Mouse (Mus musculus): Measurements from ENCODE around the gene Riok2. TPM values are rescaled to one million over a fixed set of nuclear protein-coding genes. Genes with fewer than 3 reads are reported as not detected.

The Riok2 gene
- polyA plus RNA-seq, 1 experiment: 24.7 TPM

DNA sequence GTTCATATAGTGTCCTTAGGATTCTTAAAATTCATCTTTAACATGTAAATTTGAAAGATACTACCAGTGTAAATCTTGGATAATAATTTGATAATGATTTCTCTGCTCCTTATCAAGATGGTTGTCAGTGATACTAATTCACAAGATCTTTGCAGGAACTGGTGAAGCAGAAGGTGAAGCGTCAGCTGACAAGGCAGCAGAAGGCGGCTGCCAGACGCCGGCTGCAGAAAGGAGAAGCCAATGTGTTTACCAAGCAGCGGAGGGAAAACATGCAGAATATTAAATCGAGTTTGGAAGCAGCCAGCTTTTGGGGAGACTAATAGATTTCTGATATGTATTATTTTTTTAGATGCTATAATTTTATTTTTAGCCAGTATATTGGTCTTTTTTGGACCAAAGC lies 19.2 kb downstream of the Riok2 start:
- peak; percentile 81 for DNase-seq (ENCODE audit: low read depth)
- TF ChIP-seq CTCF (IDR thresholded peaks at IDR 0.05; ENCODE audit: borderline replicate concordance, extremely low read depth, insufficient read depth, insufficient read length) (no peak), POLR2A (IDR thresholded peaks at IDR 0.05; ENCODE audit: borderline replicate concordance, extremely low read depth, insufficient read depth, insufficient read length, poor library complexity, severe bottlenecking) (no peak)

DNA sequence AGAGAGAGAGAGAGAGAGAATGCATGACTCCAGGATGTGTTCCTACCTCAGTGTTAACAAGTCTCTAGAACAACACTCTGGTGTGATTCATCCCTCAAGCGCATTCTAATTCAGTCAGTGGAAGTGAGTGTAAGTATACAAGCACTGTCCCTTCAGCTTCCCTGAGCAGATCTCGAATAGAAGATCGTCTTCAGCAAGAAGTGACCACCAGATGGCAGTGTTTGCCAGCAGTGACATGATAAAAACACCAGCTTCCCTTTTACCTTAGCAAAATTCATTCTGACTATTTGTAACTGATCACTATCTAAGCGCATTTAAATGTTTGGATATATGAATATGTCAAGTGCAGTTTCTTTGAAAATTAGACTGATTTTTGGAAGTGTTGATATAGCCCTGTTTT lies 20.2 kb downstream of the Riok2 start:
- no peak for TF ChIP-seq POLR2A (IDR thresholded peaks at IDR 0.05; ENCODE audit: borderline replicate concordance, extremely low read depth, insufficient read depth, insufficient read length, poor library complexity, severe bottlenecking)
- TF ChIP-seq CTCF (IDR thresholded peaks at IDR 0.05; ENCODE audit: borderline replicate concordance, extremely low read depth, insufficient read depth, insufficient read length): peak; percentile 77; the same call in 1 of the 2 replicates
- peak; percentile 93 for DNase-seq (ENCODE audit: low read depth)

- peak; percentile 83 for DNase-seq (ENCODE audit: low read depth)
- no peak for TF ChIP-seq CTCF (IDR thresholded peaks at IDR 0.05; ENCODE audit: borderline replicate concordance, extremely low read depth, insufficient read depth, insufficient read length)
- no peak for TF ChIP-seq POLR2A (IDR thresholded peaks at IDR 0.05; ENCODE audit: borderline replicate concordance, extremely low read depth, insufficient read depth, insufficient read length, poor library complexity, severe bottlenecking)
These were observed 22.8 kb downstream of the Riok2 start for GRCm38 (mm10) chr17:17396869-17397268.

DNA sequence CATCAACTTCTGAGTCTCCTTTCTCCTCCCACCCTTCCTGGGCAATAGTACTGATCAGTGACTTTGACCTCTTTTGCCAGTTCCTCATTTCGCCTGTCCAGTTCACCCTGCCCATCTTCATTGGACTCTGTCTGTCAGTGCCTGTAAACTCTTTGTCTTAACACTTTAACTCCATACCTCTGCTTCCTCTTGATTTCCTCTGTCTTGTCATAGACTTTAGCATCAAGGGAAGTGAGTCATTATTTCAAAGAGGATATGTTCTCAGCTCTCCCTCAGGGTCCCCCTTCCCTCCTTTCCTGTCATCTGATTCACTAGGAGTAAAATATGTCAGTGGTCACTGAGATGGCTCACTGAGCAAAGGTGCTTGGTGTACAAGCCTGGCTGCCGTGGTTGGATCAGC lies 24.6 kb downstream of the Riok2 start:
- no peak for TF ChIP-seq POLR2A (IDR thresholded peaks at IDR 0.05; ENCODE audit: borderline replicate concordance, extremely low read depth, insufficient read depth, insufficient read length, poor library complexity, severe bottlenecking)
- TF ChIP-seq CTCF (IDR thresholded peaks at IDR 0.05; ENCODE audit: borderline replicate concordance, extremely low read depth, insufficient read depth, insufficient read length): no peak
- DNase-seq (ENCODE audit: low read depth): no peak

- DNase-seq (ENCODE audit: low read depth): peak; percentile 98
- peak; percentile 78 for TF ChIP-seq CTCF (IDR thresholded peaks at IDR 0.05; ENCODE audit: borderline replicate concordance, extremely low read depth, insufficient read depth, insufficient read length)
- no peak for TF ChIP-seq POLR2A (IDR thresholded peaks at IDR 0.05; ENCODE audit: borderline replicate concordance, extremely low read depth, insufficient read depth, insufficient read length, poor library complexity, severe bottlenecking)
These were observed 28.3 kb downstream of the Riok2 start, which contains the start of gene Lix1 for GRCm38 (mm10) chr17:17402222-17403004. Gene Lix1, plus strand, starts transcription at chr17:17402672.

DNA sequence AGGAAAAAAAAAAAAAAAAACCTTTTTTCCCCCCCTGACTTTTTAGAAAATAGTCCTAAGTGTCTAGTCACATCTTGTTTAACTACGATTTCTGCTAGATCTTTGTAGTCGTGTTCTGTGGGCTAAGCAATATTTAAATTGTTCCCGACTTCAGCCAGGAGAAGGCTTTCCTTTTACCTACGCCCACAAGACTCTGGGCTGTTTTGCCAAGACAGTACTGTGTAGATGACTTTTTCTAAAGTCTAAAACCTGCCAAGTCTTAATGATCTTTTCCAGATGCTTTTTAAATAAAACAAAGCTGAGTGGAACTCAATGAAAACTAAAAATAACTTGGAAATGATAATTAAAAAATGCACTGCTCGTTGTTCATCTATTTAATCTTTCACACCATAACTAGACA lies 28.9 kb downstream of the Riok2 start:
- TF ChIP-seq CTCF (IDR thresholded peaks at IDR 0.05; ENCODE audit: borderline replicate concordance, extremely low read depth, insufficient read depth, insufficient read length): no peak
- no peak for TF ChIP-seq POLR2A (IDR thresholded peaks at IDR 0.05; ENCODE audit: borderline replicate concordance, extremely low read depth, insufficient read depth, insufficient read length, poor library complexity, severe bottlenecking)
- DNase-seq (ENCODE audit: low read depth): no peak

DNA sequence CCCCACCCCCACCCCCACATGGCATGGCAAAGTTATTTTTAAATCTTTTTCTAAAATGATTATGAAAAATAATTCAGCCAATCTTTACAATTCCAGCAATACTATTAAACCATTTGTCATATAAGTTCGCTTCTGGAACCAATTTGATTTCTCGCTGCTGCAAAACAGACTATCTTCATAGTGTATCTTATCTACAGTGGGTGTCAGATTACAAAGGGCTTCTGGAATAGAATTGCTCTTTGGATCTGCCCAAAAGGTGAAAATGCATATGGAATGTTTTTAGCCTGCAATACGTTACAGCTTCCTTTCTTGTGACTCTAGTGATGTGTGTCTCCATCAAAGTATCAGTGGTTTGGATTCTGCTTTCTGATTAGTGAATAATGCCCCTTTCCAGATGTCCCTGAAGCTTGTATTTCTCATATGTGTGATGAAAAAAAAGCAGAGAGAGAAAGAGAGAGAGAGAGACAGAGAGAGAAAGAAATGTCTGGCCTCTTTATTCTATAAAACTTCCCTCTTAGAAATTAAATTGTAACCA lies 29.5 kb downstream of the Riok2 start:
- DNase-seq (ENCODE audit: low read depth): peak; percentile 40

DNA sequence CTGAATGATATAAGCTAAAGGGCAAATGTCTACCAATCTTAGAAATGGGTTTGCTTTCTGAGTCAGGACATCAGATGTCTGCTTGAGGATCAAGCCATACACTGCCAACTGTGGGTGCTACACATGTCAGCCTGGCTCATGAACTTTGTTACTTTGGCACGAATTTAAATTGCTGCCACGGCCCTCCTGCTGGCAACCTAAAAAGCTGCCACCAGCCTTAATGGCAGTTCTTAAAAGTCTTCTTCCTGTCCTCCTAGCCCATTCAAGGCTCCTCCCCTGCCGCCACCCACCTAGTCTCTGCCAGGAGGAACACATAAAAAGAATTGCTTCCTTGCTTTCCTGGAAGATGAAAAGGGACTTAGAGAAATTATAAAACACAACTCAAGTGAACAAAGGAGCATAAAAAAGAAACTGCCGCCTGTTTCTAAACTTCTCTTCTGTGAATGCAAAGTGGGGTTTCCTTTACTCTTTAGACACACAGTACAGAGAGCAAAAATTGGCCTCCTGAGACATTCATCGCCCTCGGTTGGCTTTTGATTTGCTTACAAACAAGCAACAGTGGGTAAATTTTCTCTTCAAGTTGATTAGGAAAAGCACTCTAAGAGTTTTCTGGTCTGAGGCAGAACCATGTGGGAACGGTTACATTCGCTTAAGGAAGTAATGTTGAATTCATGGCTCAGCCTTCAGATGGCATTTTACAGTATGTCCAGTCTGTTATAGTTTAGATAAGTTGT lies 30.9 kb downstream of the Riok2 start:
- TF ChIP-seq CTCF (IDR thresholded peaks at IDR 0.05; ENCODE audit: borderline replicate concordance, extremely low read depth, insufficient read depth, insufficient read length) (no peak), POLR2A (IDR thresholded peaks at IDR 0.05; ENCODE audit: borderline replicate concordance, extremely low read depth, insufficient read depth, insufficient read length, poor library complexity, severe bottlenecking) (no peak)
- DNase-seq (ENCODE audit: low read depth): peak; percentile 67

More for the DNA sequence above, 29.5 kb downstream of the Riok2 start:
- TF ChIP-seq POLR2A (IDR thresholded peaks at IDR 0.05; ENCODE audit: borderline replicate concordance, extremely low read depth, insufficient read depth, insufficient read length, poor library complexity, severe bottlenecking) (no peak), CTCF (IDR thresholded peaks at IDR 0.05; ENCODE audit: borderline replicate concordance, extremely low read depth, insufficient read depth, insufficient read length) (no peak)

GRCm38 (mm10) chr17:17405606-17406005 lies 31.5 kb downstream of the Riok2 start:
- no peak for DNase-seq (ENCODE audit: low read depth)
- TF ChIP-seq POLR2A (IDR thresholded peaks at IDR 0.05; ENCODE audit: borderline replicate concordance, extremely low read depth, insufficient read depth, insufficient read length, poor library complexity, severe bottlenecking) (no peak), CTCF (IDR thresholded peaks at IDR 0.05; ENCODE audit: borderline replicate concordance, extremely low read depth, insufficient read depth, insufficient read length) (no peak)

DNA sequence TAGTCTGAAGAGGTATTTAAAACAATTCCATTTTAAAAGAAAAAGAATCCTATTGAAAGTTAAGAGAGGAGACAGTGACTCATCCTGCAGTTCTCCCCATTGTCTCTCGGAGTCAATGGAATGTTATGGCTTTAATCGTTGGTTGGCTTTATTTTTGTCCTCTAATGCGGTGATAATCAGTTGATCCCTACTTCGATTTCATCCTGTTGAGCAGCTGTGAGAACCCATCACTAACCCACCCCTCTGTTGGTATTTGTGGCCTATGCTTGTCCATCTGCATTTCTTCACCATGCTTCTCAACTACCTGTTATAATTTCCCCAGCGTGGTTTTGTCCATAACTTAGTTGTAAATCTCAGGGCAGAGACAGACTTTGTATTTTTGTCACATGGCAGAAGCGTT lies 34.0 kb downstream of the Riok2 start:
- no peak for DNase-seq (ENCODE audit: low read depth)
- no peak for TF ChIP-seq CTCF (IDR thresholded peaks at IDR 0.05; ENCODE audit: borderline replicate concordance, extremely low read depth, insufficient read depth, insufficient read length)

GRCm38 (mm10) chr17:17408720-17409478 lies 34.8 kb downstream of the Riok2 start:
- DNase-seq (ENCODE audit: low read depth): peak; percentile 60
- no peak for TF ChIP-seq CTCF (IDR thresholded peaks at IDR 0.05; ENCODE audit: borderline replicate concordance, extremely low read depth, insufficient read depth, insufficient read length)
- no peak for TF ChIP-seq POLR2A (IDR thresholded peaks at IDR 0.05; ENCODE audit: borderline replicate concordance, extremely low read depth, insufficient read depth, insufficient read length, poor library complexity, severe bottlenecking)

Data from brain, embryonic 14.5 days (tissue).